Mouse (Mus musculus) large intestine, adult 2 months (tissue): ENCODE results near the gene Slc8a2. TPM values are rescaled to one million over a fixed set of nuclear protein-coding genes. Genes with fewer than 3 reads are reported as not detected.
A peak's percentile ranks its signal among the peaks of the same experiment; 100 is the strongest.

Experiments used
- DNase-seq: peaks from one replicate; pipeline ENCODE4 v3.0.0-alpha.2; 2012; ENCODE audit warnings: low read depth, low spot score
- WGBS: fragments of 180-500 bp; shearing (Covaris S2); methylation state at CpG from one replicate; pipeline ENCODE4 v1.1.7; 2018; 5-methylcytosine and 5-hydroxymethylcytosine counted together
- polyA plus RNA-seq: library from polyadenylated mRNA; depleted of rRNA; stranded (reverse); fragments of >200 nt; gene quantifications from 2 replicates; pipeline ENCODE4 v1.2.3, GENCODE M21; 2012

Slc8a2 gene
- polyA plus RNA-seq, 1 experiment = 1.1 TPM

- DNase-seq = no peak
- WGBS = 40% methylated on average over 8 of the region's 8 CpGs
These were observed 26.6 kb downstream of the Slc8a2 start for GRCm38 (mm10) chr7:16156105-16156714.

GRCm38 (mm10) chr7:16158735-16159134 lies 29.1 kb downstream of the Slc8a2 start:
- 19% methylated on average over 38 of the region's 39 CpGs for WGBS
- DNase-seq = no peak

- 70% methylated on average over 3 of the region's 3 CpGs for WGBS
- no peak for DNase-seq
These were observed 31.1 kb downstream of the Slc8a2 start for GRCm38 (mm10) chr7:16160702-16161101.

- 89% methylated on average over 9 of the region's 9 CpGs for WGBS
- DNase-seq = no peak
These were observed 31.7 kb downstream of the Slc8a2 start for GRCm38 (mm10) chr7:16161302-16161701.

- 72% methylated on average over 7 of the region's 7 CpGs for WGBS
- DNase-seq = no peak
These were observed 32.4 kb downstream of the Slc8a2 start for GRCm38 (mm10) chr7:16162036-16162435.

GRCm38 (mm10) chr7:16172141-16172581 lies 42.5 kb downstream of the Slc8a2 start:
- 23% methylated on average over 1 of the region's 1 CpGs for WGBS
- DNase-seq = no peak

- no peak for DNase-seq
These were observed 43.0 kb downstream of the Slc8a2 start for GRCm38 (mm10) chr7:16172586-16173140.

GRCm38 (mm10) chr7:16173146-16173545 lies 43.5 kb downstream of the Slc8a2 start:
- DNase-seq = no peak
- WGBS = 63% methylated on average over 5 of the region's 5 CpGs

More at GRCm38 (mm10) chr7:16172586-16173140, 43.0 kb downstream of the Slc8a2 start:
- 47% methylated on average over 1 of the region's 1 CpGs for WGBS

GRCm38 (mm10) chr7:16174597-16175541 lies 45.2 kb downstream of the Slc8a2 start, which contains the start of gene Meis3:
Meis3 (plus strand) TSS chr7:16175090.
- WGBS = 2% methylated on average over 40 of the region's 42 CpGs
- DNase-seq = no peak

GRCm38 (mm10) chr7:16175542-16175931 lies 45.9 kb downstream of the Slc8a2 start:
- DNase-seq = no peak
- WGBS = 4% methylated on average over 10 of the region's 10 CpGs

GRCm38 (mm10) chr7:16178114-16178513 lies 48.5 kb downstream of the Slc8a2 start:
- 82% methylated on average over 4 of the region's 4 CpGs for WGBS
- DNase-seq = no peak

GRCm38 (mm10) chr7:16183663-16184062 lies 54.0 kb downstream of the Slc8a2 start:
- DNase-seq = no peak
- WGBS = 21% methylated on average over 8 of the region's 8 CpGs

- DNase-seq = no peak
- WGBS = 77% methylated on average over 8 of the region's 8 CpGs
These were observed 57.9 kb downstream of the Slc8a2 start for GRCm38 (mm10) chr7:16187494-16187893.

GRCm38 (mm10) chr7:16192315-16192714 lies 62.7 kb downstream of the Slc8a2 start:
- peak; percentile 44 for DNase-seq
- WGBS = 16% methylated on average over 5 of the region's 5 CpGs

GRCm38 (mm10) chr7:16193702-16194101 lies 64.1 kb downstream of the Slc8a2 start:
- DNase-seq = no peak
- 28% methylated on average over 3 of the region's 3 CpGs for WGBS

GRCm38 (mm10) chr7:16196616-16197015 lies 67.0 kb downstream of the Slc8a2 start:
- 69% methylated on average over 6 of the region's 6 CpGs for WGBS
- DNase-seq = no peak

GRCm38 (mm10) chr7:16197166-16197565 lies 67.5 kb downstream of the Slc8a2 start:
- no peak for DNase-seq
- 73% methylated on average over 5 of the region's 5 CpGs for WGBS

GRCm38 (mm10) chr7:16198540-16198939 lies 68.9 kb downstream of the Slc8a2 start:
- no peak for DNase-seq
- WGBS = 85% methylated on average over 11 of the region's 11 CpGs

- DNase-seq = no peak
- WGBS = 78% methylated on average over 6 of the region's 6 CpGs
These were observed 71.5 kb downstream of the Slc8a2 start for GRCm38 (mm10) chr7:16201136-16201535.

- WGBS = 75% methylated on average over 15 of the region's 15 CpGs
- DNase-seq = no peak
These were observed 73.3 kb downstream of the Slc8a2 start for GRCm38 (mm10) chr7:16202756-16203504.
